25 mouse cellular contexts compared by ENCODE assay signal in genomic region chr4:124890831-124891230, GRCm38 (mm10). TPM values are rescaled to one million over a fixed set of nuclear protein-coding genes. Genes with fewer than 3 reads are reported as not detected.
DNase-seq lines count a peak whose midpoint lies in the region; TF ChIP-seq lines count a peak whose summit lies in the region.
"Had no signal": no experiment of that assay in that cellular context is flagged by ENCODE, and none has a peak within 500 bp of the region (broad histone marks: within the 10 kb centered on the region; RNA-seq: fewer than 3 reads in every experiment).

No protein-coding gene starts in this region.

- H3K4me3 ChIP-seq in layer of hippocampus, adult 2 months, result no peak overlapping the region
- H3K4me3 ChIP-seq: embryonic facial prominence, embryonic 12.5 days; embryonic facial prominence, embryonic 15.5 days; gastrocnemius, adult 2 months; hindbrain, embryonic 10.5 days; hindbrain, embryonic 13.5 days had no signal

- peak overlapping the region; percentile 84 for H3K27ac ChIP-seq in layer of hippocampus, adult 2 months
- H3K27ac ChIP-seq: embryonic facial prominence, embryonic 12.5 days; embryonic facial prominence, embryonic 15.5 days; gastrocnemius, adult 2 months; hindbrain, embryonic 10.5 days; hindbrain, embryonic 13.5 days had no signal

- no peak for TF ChIP-seq CTCF in layer of hippocampus, adult 2 months (conservative IDR thresholded peaks at IDR 0.05)

- DNase-seq in layer of hippocampus, adult 2 months (ENCODE audit: low spot score in 2 of 2), result peak; percentile 58 to 72
- DNase-seq in layer of hippocampus, postnatal 10 days (ENCODE audit: low spot score in 2 of 2), result no peak
- DNase-seq in left cerebral cortex, postnatal 25 days (ENCODE audit: low spot score in 2 of 2), result peak; percentile 42 to 70
- DNase-seq in left cerebral cortex, adult 8-10 months (ENCODE audit: low spot score in 2 of 2), result no peak
- peak; percentile 71 for DNase-seq in brain, adult 2 months (ENCODE audit: low read depth, low spot score)
- no peak for DNase-seq in heart, postnatal 25 days (ENCODE audit: low spot score)
- DNase-seq: adrenal gland, postnatal 10 days; adrenal gland, postnatal 36 days; cerebellum, adult 11 months; cerebellum, adult 2 months; cerebellum, adult 9-11 months; cerebellum, postnatal 25 days; forebrain, postnatal 0 days; gastrocnemius, adult 2 months; gastrocnemius, postnatal 14 days; heart, adult 11 months; heart, postnatal 36 days had no signal

- intact Hi-C loops in left cerebral cortex, postnatal 25 days (cut with DNase I), result loop anchor here (5.0 kb wide), 1 partner anchor 39 kb away; the partner anchor contains the start of genes 1110065P20Rik and Yrdc
- intact Hi-C loops in heart, postnatal 25 days (cut with DNase I), result no loop called here

RNA-seq across cellular contexts. Expression of gene Epha10, which starts 10.1 kb away (rescaled TPM):
- total RNA-seq in layer of hippocampus, adult 2 months (2021), result 10 to 100 TPM; 42.5 to 51.3 TPM
- 10 to 100 TPM; 12.8 to 16.9 TPM for total RNA-seq in layer of hippocampus, postnatal 10 days (2021)
- total RNA-seq in left cerebral cortex, postnatal 25 days (2021), result 10 to 100 TPM; 46.6 to 49.7 TPM
- 10 to 100 TPM; 36.6 to 40.5 (median 39.2) TPM for total RNA-seq in left cerebral cortex, adult 8-10 months (2022)
- total RNA-seq in heart, postnatal 25 days (2021), result not detected
- total RNA-seq: common myeloid progenitor, adult 5-6 weeks; gastrocnemius, adult 2 months; gastrocnemius, postnatal 14 days; gastrocnemius, postnatal 4 days; heart, adult 8-10 months; heart, postnatal 36 days; MEL had no signal

RNA-seq across cellular contexts. Expression of gene Maneal, which starts 28.9 kb away (rescaled TPM):
- total RNA-seq in layer of hippocampus, adult 2 months (2021), result 10 to 100 TPM; 52.3 to 54.4 TPM
- 10 to 100 TPM; 43.5 to 48.3 TPM for total RNA-seq in layer of hippocampus, postnatal 10 days (2021)
- total RNA-seq in left cerebral cortex, postnatal 25 days (2021), result 10 to 100 TPM; 49.2 to 51.7 TPM
- 10 to 100 TPM; 53.2 to 61.4 (median 57.1) TPM for total RNA-seq in left cerebral cortex, adult 8-10 months (2022)
- under 1 TPM; 0.08 to 0.29 TPM for total RNA-seq in heart, postnatal 25 days (2021)

RNA-seq across cellular contexts. Expression of gene 1110065P20Rik, which starts 39.8 kb away (rescaled TPM):
- total RNA-seq in layer of hippocampus, adult 2 months (2021), result 10 to 100 TPM; 72.0 to 94.5 TPM
- 100 to 1,000 TPM; 107 to 115 TPM for total RNA-seq in layer of hippocampus, postnatal 10 days (2021)
- total RNA-seq in left cerebral cortex, postnatal 25 days (2021), result 10 to 100 TPM; 73.5 to 74.0 TPM
- total RNA-seq in left cerebral cortex, adult 8-10 months (2022), result 10 to 100 TPM; 66.4 to 70.2 (median 67.8) TPM
- total RNA-seq in heart, postnatal 25 days (2021), result 10 to 100 TPM; 21.8 to 23.8 TPM

RNA-seq across cellular contexts. Expression of gene Yrdc, which starts 40.4 kb away (rescaled TPM):
- total RNA-seq in layer of hippocampus, adult 2 months (2021), result 10 to 100 TPM; 30.3 to 38.0 TPM
- total RNA-seq in layer of hippocampus, postnatal 10 days (2021), result 10 to 100 TPM; 24.5 to 26.6 TPM
- total RNA-seq in left cerebral cortex, postnatal 25 days (2021), result 10 to 100 TPM; 30.6 to 34.9 TPM
- 10 to 100 TPM; 30.5 to 41.1 (median 38.8) TPM for total RNA-seq in left cerebral cortex, adult 8-10 months (2022)
- 10 to 100 TPM; 16.1 to 16.6 TPM for total RNA-seq in heart, postnatal 25 days (2021)

RNA-seq across cellular contexts. Expression of gene 9930104L06Rik, which starts 46.0 kb away (rescaled TPM):
- 10 to 100 TPM; 22.1 to 23.6 TPM for total RNA-seq in layer of hippocampus, adult 2 months (2021)
- total RNA-seq in layer of hippocampus, postnatal 10 days (2021), result 10 to 100 TPM; 19.0 to 21.8 TPM
- 10 to 100 TPM; 17.9 TPM for total RNA-seq in left cerebral cortex, postnatal 25 days (2021)
- total RNA-seq in left cerebral cortex, adult 8-10 months (2022), result 10 to 100 TPM; 19.6 to 24.4 (median 21.4) TPM
- total RNA-seq in heart, postnatal 25 days (2021), result 1 to 10 TPM; 7.4 to 7.9 TPM

Comparison
In these comparisons a context has a peak if more than half of its experiments do, and no peak if none do; other contexts are left out.
1. DNase-seq: peak in layer of hippocampus, adult 2 months (2 of 2), left cerebral cortex, postnatal 25 days (2 of 2) and brain, adult 2 months (single experiment); none in layer of hippocampus, postnatal 10 days (0 of 2), left cerebral cortex, adult 8-10 months (0 of 2) and heart, postnatal 25 days (single experiment).
2. RNA of gene Epha10, which starts 10.1 kb away (total RNA-seq): 42.5 to 51.3 TPM in layer of hippocampus, adult 2 months, 46.6 to 49.7 TPM in left cerebral cortex, postnatal 25 days, 36.6 to 40.5 TPM in left cerebral cortex, adult 8-10 months and 12.8 to 16.9 TPM in layer of hippocampus, postnatal 10 days; not detected in heart, postnatal 25 days; every median in the first group is over 10 times any median in the second.
3. RNA of gene Maneal, which starts 28.9 kb away (total RNA-seq): 53.2 to 61.4 TPM in left cerebral cortex, adult 8-10 months, 52.3 to 54.4 TPM in layer of hippocampus, adult 2 months, 49.2 to 51.7 TPM in left cerebral cortex, postnatal 25 days and 43.5 to 48.3 TPM in layer of hippocampus, postnatal 10 days; 0.08 to 0.29 TPM in heart, postnatal 25 days; every median in the first group is over 10 times any median in the second.